Mouse (Mus musculus) spleen, adult 12 weeks (tissue): ENCODE data around the gene Tns1.

Experiments used
- DNase-seq: peaks from one replicate; pipeline ENCODE4 v3.0.0; 2022; ENCODE audit warnings: low spot score

Tns1 gene

DNA sequence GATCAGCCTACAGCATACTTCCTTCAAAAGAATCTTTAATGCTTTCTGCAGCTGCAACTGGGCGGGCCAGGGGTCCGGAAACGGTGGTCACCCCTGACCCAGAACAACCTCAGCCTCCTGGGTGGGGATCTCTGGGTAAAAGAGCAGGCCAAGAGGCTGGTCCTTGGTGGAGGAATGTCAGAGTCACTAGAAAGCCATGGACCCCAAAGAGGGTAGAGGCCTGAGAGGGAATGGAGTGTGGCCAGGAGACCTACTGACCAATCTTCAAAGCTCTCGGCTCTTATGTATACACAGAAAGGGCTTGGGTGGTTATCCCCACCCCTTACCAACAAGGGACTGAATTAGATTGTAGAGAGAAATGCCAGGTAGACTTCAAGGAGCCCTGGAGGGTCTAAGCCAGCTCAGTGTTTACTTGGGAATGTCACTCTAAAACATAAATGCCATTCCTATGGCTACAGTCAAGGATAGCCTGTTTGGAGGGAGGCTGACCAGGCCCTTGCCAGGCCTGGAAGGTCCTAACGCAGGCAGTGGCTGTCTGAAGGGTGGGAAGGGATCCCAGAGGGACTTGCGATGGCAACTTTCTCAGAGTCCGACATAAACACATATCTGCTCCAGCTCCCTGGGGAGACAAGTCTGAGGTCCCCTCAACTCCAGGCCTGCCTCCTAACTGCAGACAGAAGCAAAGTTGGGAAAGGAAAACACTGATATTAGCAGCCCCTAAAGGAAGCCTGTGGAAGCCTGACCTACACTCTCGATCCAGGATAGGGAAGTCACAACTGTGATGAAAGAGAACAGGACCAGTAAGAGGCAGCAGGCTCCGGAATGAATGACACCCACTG, 92.3 kb downstream of the Tns1 start:
- no peak for DNase-seq

DNA sequence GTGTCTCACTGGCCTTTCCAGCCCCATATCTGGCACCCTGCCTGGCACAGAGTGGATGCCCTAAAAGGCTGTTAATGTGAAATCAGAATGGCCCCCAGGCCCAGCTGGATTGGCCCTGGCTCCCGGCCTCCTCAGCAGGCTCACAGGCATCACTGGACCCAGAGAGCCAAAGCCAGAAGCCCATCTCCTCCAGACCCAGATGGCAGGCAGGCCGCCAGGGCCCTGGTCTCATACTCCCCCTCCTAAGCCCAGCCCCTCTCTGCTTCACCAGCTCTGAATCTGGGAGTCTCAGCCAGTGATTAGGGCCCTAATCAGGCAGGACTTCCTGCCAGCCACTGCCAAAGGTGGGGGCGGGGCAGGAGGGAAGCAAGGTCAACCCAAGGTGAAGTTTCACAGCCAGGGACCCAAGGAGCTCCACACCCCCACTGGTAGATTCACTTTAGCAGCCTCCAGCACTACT, 93.3 kb downstream of the Tns1 start:
- no peak for DNase-seq

- no peak for DNase-seq
Measured at GRCm38 (mm10) chr1:74030285-74030684, 94.0 kb downstream of the Tns1 start.

DNA sequence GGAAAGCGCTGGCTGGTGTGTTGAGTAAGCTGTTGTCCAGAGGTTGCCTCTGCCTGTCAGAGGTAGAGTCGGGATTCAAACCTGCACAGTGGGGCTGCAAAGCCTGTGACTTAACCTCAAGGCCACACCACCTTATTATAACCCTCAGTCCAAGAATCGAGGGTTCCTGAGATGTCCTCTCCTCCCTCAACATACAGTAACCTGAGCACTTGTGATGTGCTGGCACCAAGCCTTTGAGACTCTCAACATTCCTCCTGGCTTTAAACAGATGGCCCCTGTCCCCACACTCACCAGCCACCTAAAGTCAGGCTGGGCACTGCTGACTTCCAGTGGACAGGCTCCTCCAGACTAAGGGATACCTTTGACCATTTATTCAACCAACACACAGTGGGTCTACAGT, 94.6 kb downstream of the Tns1 start:
- DNase-seq = no peak

- no peak for DNase-seq
Measured at GRCm38 (mm10) chr1:74028881-74029266, 95.4 kb downstream of the Tns1 start.

GRCm38 (mm10) chr1:74028118-74028880, 96.0 kb downstream of the Tns1 start:
- no peak for DNase-seq

- no peak for DNase-seq
Measured at GRCm38 (mm10) chr1:74027559-74028091, 96.6 kb downstream of the Tns1 start.

DNA sequence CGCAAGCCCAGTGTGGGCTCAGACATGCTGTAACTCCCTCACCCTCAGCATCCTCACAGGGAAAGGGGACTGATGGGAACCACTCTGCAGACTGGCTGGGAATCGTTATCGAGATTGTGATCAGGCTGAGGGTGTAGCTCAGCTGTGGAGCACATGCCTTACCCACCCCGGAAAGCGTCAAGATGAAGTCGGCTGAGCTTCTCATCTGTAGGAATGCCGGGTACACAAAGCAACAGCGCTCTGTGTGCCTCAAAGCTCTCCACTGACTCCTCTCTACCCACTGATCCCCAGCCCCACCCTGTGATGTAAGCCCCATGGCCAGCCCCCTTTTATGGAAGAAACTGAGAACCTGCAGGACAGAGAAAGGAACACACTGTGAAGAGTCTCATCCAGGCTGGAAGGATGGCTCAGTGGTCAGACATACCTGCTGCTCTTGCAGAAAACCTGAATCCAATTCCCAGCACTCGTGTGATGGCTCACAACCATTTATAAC, 97.5 kb downstream of the Tns1 start:
- DNase-seq = no peak

DNA sequence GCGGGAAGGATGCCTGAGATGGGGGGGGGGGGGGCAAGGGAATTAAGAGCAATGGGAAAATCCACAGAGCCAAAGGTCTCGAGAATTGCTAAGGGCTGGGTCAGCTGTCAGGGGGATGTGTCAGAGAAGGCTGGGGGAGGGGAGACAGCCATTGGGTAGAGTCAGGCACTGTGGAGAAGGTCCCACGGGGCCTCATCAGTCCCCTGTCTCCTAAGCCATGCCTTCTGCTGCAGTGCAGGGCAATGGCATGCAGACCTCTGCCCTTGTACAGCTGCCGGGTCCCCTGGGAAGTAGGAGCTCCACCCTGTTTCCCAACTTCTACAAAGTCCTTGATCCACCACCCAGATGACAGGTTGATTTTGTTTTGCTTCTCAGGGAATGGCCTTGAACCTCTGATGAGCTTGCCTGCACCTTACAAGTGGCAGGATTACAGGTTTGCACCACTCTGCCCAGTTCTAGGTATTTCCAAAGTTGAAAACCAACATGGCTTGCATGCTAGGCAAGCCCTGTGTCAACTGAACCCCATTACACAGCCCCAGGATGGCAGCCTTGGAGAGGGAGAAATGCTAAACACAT, 98.5 kb downstream of the Tns1 start:
- no peak for DNase-seq

- DNase-seq = no peak
Measured at GRCm38 (mm10) chr1:74025227-74025626, 99.0 kb downstream of the Tns1 start.

GRCm38 (mm10) chr1:74024452-74025190, 99.6 kb downstream of the Tns1 start:
- no peak for DNase-seq

- DNase-seq = no peak
Measured at GRCm38 (mm10) chr1:74022998-74023397, 101.3 kb downstream of the Tns1 start.

DNA sequence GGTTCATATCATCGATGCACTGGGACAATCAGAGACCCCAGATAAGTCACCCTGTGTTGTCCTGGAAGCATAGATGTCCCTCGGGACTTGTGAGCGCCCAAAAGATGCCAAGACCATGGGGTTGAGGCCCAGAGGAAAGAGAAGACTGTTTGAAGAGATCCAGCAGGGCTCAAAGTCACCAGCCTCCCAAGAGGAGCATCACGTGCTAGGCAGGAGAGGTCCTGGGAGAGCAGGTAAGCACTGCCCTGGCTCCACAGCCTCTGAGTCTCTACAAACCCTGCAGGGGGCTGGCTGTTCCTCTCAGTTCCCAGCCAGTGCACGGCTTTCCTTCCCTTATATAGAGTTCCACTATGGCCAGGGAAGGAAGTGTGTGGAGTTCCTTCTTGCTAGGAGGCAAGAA, 101.7 kb downstream of the Tns1 start:
- no peak for DNase-seq

DNA sequence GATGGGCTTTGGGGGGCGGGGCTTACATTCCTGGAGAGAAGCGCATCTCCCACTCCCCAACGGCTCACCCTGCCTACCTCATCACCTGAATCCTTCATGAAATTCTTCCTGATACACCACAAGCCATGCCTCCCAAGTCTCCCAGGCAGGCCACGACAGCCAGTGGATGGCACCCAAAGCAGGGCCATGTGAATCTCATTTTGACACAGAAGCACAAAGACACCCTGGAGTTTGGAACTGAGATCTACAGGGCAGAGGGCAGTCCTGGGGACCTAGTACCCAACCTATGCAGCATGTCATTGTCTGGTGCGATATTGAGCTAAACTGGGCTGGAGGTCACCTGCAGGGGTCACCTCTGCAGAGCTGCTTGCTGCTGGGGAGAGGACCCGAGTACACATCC, 104.0 kb downstream of the Tns1 start:
- no peak for DNase-seq

DNA sequence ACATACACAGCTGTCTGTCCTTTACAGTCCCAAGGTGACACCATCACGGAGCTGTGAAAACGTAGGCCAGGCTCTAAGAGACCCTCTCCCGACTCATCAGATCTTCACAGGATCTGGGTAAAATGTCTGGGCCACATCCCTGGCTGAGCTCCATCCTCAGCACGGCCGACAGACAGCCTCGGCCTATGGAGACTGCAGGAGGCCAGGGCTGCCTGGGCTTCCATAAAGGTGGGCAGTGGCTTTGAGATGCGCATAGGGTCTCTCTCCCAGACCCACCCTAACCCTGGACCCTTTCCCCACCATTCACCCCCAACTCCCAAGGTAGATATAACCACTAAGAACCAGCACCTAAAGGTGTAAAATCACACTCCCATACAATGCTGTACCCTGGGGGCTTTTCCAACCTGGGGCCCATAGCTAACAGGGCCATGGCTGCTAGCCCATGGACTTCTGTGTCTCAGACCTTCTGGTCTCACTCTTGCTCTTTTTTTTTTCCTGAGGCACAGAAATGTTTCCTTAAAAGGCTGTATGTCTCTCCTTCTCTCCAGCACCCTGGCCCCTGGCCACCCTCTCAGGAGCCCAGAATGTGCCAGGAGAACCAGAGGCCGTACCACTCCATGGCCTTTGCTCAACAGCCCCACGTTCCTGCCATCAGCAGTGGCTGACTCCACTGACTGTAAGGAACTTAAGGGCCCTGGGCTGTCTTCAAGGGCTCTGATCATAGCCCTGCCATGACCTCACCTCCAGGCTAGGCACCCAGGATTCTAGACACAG, 106.7 kb downstream of the Tns1 start:
- DNase-seq = no peak

DNA sequence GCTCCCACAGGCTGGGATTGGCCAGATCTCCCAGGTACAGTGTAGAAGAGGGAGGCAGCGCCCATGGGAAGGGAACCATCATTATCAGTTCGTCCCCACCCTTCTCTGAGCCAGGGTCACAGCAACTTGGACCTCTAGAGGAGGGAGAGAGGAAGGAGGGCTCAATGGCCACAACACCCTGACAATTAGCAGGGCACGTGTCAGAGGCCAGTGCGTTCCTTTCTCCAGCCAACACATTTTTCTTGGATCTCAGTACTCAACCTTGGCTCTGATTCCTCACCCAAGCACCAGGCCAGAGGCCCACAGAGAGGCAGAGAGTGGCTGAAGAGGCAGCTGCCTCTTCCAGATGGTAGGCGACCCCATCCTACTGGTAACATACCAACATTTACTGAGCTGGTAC, 107.6 kb downstream of the Tns1 start:
- DNase-seq = no peak

DNA sequence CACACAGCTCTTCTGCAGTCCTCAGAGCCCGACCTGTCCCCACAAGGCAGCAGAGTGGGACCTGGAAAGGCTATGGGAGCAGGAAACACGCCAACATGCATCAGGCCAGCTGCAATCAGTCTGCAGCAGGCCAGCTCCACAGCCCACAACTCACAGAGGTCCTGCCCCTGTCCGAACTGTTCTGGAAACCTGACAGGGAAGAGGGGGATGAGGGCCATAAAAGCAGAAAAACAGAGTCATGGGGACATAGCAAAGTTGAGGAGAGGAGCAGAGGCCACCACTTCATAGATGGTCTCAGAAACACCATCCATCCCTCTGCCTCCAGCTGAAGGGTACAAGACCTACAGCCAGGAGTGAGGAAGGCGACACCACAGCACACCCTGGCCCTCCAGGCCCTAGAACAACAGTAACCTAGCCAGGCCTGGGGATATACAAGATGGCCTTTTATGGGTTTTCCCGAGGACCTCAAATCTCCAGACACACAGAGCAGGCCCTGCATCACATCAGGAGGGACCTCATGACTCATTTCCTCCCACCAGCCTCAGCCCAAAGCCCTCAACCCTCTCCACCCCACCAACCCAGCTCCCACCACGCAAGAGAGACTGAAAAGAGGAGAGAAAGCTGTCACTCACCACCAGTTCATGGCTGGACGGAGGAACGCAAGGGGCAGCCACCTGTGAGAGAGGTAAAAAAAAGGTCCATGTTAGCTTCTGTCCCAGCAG, 108.6 kb downstream of the Tns1 start:
- DNase-seq = no peak

DNA sequence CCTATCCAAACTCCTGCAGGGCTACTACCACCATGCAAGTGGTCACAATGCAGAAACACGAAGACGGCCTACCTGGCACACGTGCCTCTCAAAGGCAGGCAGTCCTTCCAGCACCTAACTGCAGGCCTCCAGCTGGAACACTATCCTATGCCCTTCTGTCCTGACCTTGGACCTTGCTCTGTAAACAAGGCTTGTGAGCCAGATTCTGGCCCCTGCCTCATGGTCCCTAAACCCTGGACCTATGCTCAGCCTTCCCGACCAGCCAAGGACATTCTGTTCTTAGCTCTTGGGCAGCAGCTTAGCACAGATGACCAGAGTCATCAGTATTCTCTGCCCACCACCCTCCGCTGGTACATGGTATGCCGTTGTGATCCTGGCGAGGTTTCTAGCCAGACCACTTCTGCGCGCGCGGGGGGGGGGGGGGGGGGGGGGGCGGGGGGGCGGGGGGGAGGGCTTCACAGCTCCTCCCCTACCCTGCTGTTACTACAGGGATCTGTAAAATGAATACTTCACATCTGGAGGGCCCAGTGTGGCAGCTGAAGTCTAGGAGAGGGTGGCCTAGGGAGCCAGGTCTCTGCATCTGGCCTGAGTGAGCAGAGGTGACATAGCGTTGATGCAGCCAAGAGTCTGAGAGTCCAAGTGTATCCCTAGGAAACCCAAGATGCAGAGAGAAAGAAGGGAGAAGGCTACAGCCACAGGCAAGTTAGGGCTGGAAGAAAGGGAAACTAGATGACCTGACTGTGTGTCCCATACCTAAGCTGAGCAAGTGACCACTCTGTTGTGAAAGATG, 109.5 kb downstream of the Tns1 start:
- no peak for DNase-seq

GRCm38 (mm10) chr1:74013296-74014031, 110.8 kb downstream of the Tns1 start:
- DNase-seq = no peak
